Mouse (Mus musculus) embryonic fibroblast, embryonic 13.5 days (primary cell): ENCODE results near the gene Gpr156. TPM values are rescaled to one million over a fixed set of nuclear protein-coding genes. Genes with fewer than 3 reads are reported as not detected.

Experiments used
- H3K27ac ChIP-seq: 2 replicates; pipeline ENCODE4 v1.5.1; 2012; ENCODE audit warnings: low read length, control low read depth, inconsistent platforms; ENCODE audit not compliant: insufficient read depth
- H3K4me1 ChIP-seq: 2 replicates; pipeline ENCODE4 v1.6.1; 2011; ENCODE audit warnings: low read length; ENCODE audit not compliant: control insufficient read depth, insufficient read depth
- H3K4me3 ChIP-seq: 2 replicates; pipeline ENCODE4 v1.5.1; 2011; ENCODE audit warnings: mild to moderate bottlenecking, control low read depth, low read length; ENCODE audit not compliant: insufficient read depth
- CTCF ChIP-seq: IDR thresholded peaks from 2 replicates; pipeline ENCODE4 v1.5.1; 2011; ENCODE audit warnings: mild to moderate bottlenecking, control low read depth, low read length, moderate library complexity, borderline replicate concordance; ENCODE audit not compliant: insufficient read depth
- POLR2A ChIP-seq: IDR thresholded peaks from 2 replicates; pipeline ENCODE4 v1.6.1; 2011; ENCODE audit warnings: low read depth, mild to moderate bottlenecking, control low read depth, low read length, moderate library complexity
- polyA plus RNA-seq: library from polyadenylated mRNA; stranded (reverse); fragments of >200 nt; gene quantifications from 2 replicates; pipeline ENCODE4 v1.2.4, GENCODE M21; 2011; ENCODE audit warnings: low read depth; ENCODE audit not compliant: missing spikeins, insufficient read length

Gpr156 gene
- polyA plus RNA-seq, 1 experiment, result 0.30 TPM

DNA sequence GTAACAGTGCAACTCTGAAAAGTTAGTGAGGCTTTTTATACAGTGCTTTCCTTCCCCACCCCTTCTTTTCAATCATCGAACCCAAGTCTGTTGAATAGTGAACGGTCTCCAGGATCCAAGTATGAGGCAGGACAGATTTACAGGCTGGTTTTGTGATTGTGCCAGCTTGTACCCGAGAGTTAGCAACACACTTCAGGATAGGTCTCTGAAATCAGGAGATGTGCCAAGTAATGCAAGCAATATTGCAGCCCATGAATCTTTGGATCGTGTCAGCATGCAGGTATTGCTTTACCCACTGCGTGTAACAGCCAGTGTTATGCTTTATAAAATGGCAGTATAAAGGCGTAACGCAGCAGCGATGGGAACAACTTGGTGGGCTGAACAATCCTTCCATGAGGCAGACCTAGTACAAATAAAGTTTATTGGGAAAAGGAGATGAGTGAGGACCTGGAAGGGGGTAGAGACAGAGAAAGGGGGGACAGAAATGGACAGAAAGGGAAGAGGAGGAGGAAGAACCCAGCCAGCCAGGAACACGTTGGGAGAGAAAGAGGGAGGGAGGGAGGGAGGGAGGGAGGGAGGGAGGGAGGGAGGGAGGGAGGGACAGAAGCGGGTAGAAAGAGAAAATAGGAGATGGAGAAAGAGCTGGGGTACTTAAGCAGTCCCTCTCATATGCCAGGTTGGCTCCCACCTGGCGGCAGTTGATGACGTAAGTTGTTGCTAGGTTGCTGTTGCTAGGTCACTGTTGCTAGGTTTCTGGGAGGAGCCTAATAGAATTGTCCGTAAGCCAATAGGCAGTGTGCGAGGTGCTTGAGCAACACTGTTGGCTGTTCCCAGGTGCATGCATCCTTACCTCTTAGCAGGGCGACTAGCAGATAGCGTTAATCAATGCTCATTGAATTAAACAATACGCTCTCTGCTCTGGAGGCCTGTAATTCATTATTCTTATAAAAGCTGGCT lies 22.1 kb downstream of the Gpr156 start:
- peaks cover 2% of the 10 kb centered on the region; the same call in 1 of the 2 replicates for H3K4me1 ChIP-seq
- no peak overlapping the region for H3K27ac ChIP-seq
- TF ChIP-seq POLR2A (no peak), CTCF (no peak)
- H3K4me3 ChIP-seq, result no peak overlapping the region

DNA sequence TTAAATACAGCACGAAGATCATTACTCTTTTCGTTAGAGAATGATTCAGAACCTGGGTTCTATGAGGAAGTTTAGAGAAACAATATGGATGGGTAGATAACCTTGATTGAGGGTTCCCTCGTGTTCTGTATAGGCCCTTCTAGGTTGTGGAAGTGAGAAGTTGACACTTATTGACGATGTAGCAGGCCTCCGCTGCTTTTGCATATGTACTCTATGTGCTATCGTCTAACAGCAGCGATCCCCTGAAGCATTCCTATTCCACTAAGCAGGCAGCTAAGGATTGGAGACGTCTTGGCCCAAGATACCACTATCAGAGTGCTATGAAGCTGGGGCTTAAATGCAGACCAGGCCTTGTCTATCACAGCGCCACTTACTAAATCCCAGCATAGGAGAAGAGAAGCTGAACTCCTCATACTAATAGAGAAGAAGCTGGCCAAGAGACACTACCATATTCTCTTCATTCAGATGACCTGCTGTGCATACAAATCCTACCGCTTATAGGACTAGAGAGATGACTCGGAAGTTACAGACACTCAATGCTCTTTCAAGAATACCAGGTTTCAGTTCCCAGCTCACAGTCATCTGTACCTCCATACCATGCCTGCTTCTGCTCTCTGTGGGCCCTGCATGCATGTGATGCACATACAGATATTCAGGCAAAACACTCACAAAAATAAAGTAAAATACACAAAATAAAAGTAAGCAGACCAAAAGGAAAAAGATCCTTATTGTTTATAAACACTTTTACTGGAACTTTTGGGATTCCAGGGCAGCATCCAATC lies 23.0 kb downstream of the Gpr156 start:
- H3K4me3 ChIP-seq, result no peak overlapping the region
- TF ChIP-seq CTCF, result no peak
- TF ChIP-seq POLR2A, result no peak

DNA sequence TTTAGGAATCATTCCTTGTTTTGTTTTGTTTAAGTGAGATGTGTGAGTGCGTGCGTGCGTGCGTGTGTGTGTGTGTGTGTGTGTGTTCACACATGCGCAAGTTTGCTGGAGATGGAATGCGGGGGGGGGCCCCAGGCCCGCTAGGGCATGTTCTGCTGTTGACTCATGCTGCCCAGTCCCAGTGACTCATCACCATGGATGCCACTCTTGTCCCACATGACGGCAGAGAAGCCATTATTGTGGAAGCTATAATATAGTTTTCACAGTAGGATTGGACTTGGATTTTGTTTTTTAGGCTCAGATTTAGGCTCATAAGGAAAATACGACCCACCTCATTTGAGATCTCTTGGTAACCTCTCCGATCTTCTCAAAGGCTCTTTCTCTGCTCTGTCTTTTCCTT lies 24.0 kb downstream of the Gpr156 start:
- H3K4me3 ChIP-seq, result no peak overlapping the region
- peak overlapping the region; percentile 30 for H3K27ac ChIP-seq
- TF ChIP-seq POLR2A (no peak), CTCF (no peak)
- H3K4me1 ChIP-seq, result peaks cover 2% of the 10 kb centered on the region; the same call in 1 of the 2 replicates

More for the DNA sequence above, 23.0 kb downstream of the Gpr156 start:
- Histone ChIP-seq H3K27ac (no peak overlapping the region), H3K4me1 (peaks cover 2% of the 10 kb centered on the region; the same call in 1 of the 2 replicates)

DNA sequence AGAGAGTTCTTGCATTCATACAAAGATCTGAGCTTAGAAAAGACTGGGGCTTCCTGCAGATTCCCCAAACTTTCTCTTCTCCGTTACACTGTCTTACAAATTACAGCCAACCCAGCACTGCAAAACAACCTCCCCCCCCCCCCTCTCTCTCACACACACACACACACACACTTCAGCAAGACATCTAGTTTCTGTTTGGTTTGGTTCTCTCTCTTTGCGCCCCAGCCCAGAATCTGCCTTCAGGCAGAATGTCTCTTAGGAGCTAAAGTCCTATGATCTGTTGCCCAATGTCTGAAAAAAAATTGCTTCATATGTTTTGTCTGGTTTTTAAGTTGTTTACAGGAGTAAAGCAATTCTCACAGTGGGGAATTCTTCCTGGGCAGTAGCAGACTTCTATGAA lies 27.4 kb downstream of the Gpr156 start:
- Histone ChIP-seq H3K27ac (no peak overlapping the region), H3K4me1 (peaks cover 2% of the 10 kb centered on the region), H3K4me3 (no peak overlapping the region)
- TF ChIP-seq POLR2A (no peak), CTCF (no peak)

DNA sequence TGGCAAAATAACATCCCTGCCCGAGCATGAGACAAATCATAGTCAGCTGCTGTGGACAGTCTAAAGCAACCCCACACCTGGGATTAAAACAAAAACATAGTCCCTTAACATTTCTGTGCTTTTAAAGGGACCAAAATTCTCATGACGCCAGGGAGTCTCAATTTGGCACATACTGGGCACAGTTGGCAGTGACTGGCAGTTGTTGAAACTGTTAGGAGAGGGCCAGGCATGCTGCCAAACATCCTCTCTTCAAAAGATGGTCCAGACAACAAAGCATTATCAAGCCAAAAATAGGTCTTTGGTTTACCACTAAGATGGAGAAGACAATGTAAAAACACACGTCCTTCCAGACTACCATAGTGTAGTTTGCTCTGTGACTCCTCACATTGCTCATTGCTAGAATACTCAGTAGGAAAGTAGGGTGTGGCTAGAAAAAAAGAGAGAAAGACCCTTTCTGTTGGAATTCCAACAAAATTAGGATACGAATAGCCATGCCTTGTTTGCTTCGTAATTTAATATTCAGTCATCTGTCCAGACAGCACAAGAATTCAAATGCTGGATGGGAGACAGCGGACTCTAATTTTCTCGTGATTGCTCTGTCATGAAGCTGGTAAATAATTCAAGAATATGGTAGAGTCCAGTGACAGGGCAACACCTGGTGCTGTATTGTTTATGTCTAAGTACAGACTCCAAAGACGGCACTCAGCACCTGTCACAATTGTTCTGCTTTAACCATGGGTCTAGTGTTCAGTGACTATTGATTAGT lies 28.9 kb downstream of the Gpr156 start:
- Histone ChIP-seq H3K4me3 (no peak overlapping the region), H3K27ac (no peak overlapping the region), H3K4me1 (no peaks in the 10 kb centered on the region; the same call in 1 of the 2 replicates)
- no peak for TF ChIP-seq POLR2A
- no peak for TF ChIP-seq CTCF

DNA sequence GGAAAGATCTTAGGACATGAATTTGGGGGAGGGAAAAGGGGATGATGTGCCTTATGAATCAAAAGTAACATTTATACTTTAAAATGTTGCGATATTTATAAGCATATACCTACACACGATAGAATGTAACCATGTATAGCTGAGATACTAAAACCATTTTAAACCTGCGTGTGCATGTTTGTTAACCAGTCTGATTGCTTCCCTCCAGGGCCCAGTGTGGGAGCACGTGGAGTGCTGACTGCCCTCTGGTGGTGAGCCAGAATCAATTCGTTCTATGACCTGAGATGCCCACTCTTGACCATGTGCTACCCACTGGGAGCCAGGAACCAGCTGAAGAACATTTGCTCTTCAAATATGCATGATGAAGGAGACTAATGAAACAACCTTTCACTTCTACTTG lies 30.9 kb downstream of the Gpr156 start:
- no peak for TF ChIP-seq POLR2A
- TF ChIP-seq CTCF, result peak; percentile 93
- H3K4me1 ChIP-seq, result no peaks in the 10 kb centered on the region; the same call in 1 of the 2 replicates
- no peak overlapping the region for H3K4me3 ChIP-seq
- no peak overlapping the region for H3K27ac ChIP-seq

DNA sequence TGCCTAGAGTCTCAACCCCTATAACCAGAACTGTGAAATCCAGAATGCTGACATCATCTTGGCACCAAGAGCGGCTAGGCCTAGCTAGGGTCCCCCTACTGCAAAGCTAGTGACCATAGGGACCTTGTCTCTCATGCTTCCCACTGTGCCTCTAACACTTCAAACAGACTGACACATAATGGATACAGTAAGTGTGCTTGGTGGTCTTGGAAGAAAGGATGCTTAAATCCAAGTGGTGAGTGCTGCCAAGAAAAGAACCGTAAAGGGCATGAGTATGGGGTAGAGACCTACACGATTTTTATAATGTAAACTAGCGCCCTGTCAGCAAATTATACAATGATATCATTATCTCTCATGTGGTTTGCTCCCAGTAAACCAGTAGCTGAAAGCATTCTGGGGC lies 32.1 kb downstream of the Gpr156 start:
- Histone ChIP-seq H3K4me1 (no peaks in the 10 kb centered on the region; the same call in 1 of the 2 replicates), H3K27ac (no peak overlapping the region), H3K4me3 (no peak overlapping the region)
- no peak for TF ChIP-seq POLR2A
- no peak for TF ChIP-seq CTCF

DNA sequence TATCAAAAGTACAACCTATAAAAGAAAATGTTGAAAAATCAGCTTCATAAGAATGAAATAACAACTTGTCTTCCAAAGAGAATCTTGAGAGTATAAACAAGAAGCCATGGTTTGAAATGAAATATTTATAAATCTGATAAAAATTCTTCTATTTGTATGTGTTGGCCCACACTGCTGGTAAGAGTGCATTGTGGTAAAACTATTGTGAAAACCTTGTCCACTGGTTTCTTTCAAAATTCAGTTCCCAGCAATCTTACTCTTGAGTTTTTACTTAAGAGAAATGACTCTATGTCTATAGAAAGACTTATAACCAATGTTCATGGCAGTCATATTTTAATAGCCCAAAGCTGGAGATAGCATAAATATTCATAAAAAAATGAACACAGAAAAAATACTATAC lies 34.9 kb downstream of the Gpr156 start:
- H3K4me3 ChIP-seq, result no peak overlapping the region
- TF ChIP-seq CTCF (no peak), POLR2A (no peak)
- no peak overlapping the region for H3K27ac ChIP-seq
- no peaks in the 10 kb centered on the region for H3K4me1 ChIP-seq

DNA sequence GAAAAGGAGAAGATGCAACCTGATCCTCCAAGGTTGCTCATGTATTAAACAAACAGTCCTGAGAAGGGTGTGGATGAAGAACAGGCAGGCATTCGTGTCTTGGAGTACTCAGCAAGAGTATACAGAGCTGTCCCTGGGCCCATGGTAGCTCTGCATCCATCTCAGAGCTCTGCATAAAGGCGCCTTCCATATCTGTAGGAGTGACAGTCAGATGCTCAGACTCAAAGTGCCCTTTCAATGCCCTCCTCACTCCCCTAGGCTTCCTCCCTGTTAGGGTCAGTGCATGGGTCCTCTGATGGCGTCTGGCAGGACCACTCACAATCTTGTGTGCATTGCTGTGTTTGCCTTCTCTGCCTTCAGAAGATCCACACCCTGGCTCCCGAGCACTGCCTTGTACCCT lies 36.9 kb downstream of the Gpr156 start:
- Histone ChIP-seq H3K4me1 (no peaks in the 10 kb centered on the region), H3K4me3 (no peak overlapping the region), H3K27ac (no peak overlapping the region)
- TF ChIP-seq POLR2A (no peak), CTCF (no peak)
